Mouse (Mus musculus): ENCODE data around the gene Catsperd.
A peak's percentile ranks its signal among the peaks of the same experiment; 100 is the strongest.

Catsperd gene

DNA sequence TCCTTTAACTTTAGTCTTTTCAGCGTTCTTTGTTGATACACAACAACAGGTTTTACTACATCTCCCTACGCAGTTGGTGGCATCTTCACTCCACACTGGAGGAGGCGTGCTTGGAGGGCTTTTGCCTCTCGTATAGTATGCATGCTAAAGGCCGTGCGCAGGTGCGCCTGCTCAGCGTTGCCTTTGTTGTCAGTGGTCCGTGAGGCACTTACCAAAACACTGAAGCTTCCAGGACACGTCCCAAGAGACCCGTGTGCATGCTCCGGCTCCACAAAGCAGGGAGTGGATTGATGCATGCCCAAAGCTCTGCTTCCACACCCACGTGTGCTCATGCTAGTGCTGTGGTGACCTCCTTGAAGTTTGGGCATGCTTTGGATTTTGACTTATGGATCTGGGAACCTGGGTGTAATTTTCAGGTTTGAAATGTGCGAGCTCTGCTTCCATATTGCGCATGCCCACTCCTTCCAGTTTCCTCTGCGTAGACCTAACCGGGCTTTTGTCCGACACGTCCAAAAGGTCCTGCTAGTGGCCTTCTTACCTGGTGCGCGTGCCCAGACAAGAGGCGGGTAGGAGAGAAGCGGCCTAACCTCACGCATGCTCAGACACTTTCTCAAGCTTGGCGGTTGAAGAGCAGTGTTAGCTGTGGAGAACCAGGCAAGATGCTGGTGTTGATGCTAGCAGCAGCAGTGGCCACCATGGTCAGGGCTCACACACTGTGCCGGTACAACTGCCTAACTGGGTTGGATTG lies at the start of gene Catsperd:
Gene Catsperd (plus strand): TSS at position 614 of the 748 bp plus-strand sequence.
- no peak for DNase-seq (ENCODE audit: extremely low read depth, low read depth)

DNA sequence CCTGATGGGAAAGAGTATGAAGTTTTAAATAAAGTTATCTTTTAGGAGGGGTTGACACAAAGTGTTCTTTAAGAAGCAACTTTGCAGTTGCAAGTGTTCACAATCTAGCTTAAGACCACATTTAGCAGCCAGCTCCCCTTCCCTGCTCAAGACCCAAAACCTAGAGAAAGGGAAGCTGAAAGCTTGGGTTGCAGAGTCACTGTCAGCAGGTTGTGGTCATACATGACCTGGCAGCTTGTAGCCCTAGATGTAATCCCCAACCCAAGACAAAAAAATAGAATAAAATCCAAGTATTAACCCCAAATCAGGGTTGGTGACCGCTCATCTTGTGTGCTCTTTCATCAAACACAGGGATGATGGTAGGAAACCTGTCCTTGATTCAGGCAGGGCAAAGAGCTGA lies 44.9 kb upstream of the Catsperd start:
- DNase-seq (ENCODE audit: extremely low read depth, low read depth) = peak; percentile 28

DNA sequence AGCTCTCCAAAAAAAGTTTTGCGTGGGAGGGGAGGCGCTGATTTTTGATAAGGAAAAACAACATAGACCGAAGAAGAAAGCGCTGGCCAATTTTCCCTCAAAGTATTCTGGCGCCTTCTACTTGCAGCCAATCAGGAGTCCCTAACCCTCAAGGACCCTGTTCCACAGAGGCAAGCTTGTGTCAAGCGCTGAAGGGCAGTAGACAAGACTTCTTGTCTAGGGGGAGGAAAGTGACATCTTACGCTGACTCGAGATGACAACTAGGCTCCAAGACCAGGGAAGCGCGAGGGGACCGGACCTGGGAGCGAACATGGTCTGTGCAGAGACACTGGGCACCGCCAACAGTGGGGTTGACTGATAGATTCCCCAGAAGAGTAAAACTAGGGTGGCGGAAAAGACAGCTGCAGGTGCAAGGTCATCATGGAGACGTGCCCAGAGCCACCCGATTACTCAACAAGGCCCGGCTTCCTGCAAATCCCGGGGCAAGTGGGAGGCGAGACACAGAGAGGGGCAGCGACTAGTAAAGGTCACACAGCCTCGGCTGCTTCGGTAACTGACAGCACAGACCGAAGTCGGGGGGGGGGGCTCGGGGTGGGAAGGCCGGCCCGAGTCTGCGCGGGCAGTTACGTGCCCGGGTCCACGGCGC lies 44.2 kb upstream of the Catsperd start:
- peak; percentile 33 for DNase-seq (ENCODE audit: extremely low read depth, low read depth)

DNA sequence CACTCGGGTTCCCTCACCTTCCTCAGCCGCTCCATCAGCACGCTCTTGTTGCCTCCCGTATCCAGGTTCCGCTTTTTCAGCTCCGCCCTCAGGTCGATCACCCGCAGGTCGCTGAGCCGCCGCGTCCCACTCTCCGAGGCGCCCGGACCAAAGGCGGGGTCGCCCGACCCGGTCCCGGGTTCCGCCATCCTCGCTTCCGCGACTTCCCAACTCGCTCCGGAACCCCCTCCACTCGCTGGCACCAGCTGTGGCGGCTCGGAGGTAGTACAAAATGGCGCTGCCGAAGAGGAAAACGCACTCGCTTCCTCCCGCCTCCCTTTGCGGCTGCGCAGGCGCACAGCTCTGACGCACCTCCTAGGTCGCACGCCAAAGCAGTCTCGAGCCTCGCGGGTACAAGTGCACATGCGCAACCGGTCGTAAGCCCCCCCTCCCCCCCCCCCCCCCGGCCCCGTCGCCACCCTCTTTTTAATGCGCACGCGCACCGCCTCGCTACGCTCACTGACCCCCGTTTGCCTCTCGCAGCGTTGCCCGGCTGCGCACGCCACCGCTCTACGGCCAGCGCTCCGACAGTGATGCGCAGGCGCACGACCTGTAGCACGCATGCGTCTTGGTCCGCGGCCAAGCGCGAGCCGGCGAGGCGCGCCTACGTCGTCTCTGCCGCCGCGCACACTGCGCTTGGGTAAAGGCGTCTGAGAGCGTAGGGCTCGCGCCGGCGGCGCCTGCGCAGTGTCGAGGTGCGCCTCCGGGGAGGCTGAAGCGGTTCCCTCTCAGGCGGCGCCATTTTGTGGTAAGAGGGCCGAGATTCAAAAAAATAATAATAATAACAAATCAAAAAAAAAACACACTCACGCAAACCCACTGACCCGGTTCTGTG lies 43.4 kb upstream of the Catsperd start, which contains the start of the genes Safb2 and Safb:
Gene Safb2 (minus strand): TSS at position 329 of the 874 bp plus-strand sequence.
Gene Safb (plus strand): TSS at position 569 of the 874 bp plus-strand sequence.
- DNase-seq (ENCODE audit: extremely low read depth, low read depth) = peak; percentile 92

DNA sequence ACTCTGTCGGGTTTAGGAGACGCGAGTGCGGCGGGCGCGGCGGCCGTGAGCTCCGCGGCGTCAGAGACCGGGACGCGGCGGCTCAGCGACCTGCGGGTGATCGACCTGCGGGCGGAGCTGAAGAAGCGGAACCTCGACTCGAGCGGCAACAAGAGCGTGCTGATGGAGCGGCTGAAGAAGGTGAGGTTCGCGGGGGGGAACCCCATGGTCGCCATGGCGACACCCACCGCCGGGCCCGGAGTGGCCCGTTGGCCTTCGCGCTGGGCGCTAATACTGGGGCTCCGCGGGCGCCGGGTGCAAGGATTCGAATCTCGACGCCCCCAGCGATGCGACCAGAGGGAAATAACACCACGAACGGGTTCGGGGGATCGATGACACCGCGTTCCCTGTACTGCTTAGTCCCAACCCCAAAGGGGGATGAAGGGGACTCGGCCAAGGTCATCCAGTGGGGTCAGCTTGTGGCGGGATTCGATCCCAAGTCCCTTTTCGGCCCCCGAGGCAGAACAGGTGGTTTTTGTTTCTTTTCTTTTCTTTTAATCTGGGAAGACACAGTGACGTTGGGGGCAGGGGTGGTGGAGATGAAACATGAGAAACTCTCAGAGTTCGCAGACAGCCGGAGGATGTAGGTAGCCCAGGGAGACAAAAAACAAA lies 42.6 kb upstream of the Catsperd start:
- peak; percentile 22 for DNase-seq (ENCODE audit: extremely low read depth, low read depth)

DNA sequence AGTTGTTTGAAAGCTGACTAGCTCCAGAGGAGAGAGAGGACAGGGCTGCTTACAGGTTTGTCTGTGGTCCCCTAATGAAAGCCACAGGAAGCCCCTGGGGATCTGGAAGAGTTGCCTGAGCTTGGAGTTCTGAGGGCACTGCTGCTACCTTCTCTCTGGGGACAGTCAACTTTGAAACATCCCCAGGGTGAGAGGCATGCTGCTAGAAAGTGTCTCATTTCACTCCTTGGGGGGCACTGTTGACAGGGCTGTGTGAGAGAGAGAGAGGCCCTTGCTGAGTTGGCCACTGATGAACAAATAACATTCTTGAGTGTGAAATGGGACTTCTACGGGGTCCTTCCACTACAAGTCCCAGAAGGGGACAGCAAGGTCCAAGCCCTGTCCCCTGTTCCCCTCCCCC lies 40.2 kb upstream of the Catsperd start:
- DNase-seq (ENCODE audit: extremely low read depth, low read depth) = no peak

DNA sequence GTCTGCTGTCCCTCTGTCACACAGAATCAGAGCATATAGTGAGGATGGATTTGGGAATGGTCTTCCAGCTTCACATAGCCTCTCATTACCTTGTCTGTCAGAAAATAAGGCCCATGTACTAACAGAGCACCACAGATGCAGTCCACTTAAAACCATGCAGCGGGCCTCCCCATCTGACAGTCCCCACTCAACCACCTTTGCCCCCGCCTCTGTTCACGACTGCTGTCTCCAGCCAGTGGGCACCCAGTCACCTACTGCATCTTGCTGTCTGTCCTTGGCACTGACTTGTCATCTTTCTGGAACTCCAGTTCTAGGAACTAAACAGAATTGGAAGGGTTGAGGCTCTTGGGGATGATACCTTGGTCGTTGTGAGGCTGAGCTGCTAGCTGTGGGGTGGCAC lies 39.0 kb upstream of the Catsperd start:
- no peak for DNase-seq (ENCODE audit: extremely low read depth, low read depth)

DNA sequence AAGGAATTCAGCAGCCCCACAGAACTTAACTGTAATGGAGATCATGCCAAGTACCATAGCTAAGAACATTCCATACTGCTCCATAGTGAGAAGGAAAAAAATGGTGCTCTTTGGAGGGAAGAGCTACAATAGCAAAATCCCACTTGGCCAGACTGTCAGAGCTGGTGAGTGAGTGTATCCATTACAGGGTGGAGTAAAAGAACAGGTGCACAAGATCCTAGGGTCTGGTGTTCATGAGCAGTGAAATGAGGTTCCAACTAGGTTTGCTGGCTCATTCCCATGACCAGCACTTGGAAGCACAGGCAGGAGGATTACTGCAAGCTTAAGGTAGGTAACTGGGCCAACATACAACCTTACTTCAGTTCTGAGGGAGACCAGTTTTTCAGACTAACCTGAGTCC lies 35.4 kb upstream of the Catsperd start:
- DNase-seq (ENCODE audit: extremely low read depth, low read depth) = no peak

DNA sequence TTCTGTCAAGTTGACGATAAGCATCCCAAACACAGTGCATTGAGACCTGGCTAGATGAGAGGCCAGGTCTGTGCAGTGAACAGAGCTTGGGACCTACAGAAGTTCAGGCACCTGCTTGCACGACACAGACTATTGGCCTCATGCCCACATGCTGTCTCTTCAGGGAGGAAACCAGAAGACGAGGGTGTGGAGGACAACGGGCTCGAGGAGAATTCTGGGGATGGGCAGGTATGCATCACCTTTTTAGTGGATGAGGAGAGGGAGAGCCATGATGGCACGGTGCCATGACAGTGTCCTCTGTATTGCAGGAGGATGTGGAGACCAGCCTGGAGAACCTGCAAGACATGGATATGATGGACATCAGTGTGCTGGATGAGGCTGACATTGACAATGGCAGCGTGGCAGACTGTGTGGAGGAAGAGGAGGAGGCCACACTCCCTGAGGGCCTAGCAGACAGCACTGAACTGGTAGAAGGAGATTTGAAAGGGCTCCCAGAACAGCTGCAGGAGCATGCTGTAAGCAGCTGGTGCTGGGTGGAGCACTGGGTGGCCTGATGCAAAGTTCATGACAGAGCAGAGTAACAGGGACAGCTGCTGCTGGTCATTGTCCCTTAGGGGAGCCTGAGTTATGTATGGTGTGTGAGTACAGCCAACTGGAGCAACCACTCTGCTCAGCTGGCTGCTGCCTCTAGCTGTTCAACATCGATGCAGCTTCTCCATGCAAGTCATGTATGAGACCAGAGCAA lies 34.2 kb upstream of the Catsperd start:
- no peak for DNase-seq (ENCODE audit: extremely low read depth, low read depth)

DNA sequence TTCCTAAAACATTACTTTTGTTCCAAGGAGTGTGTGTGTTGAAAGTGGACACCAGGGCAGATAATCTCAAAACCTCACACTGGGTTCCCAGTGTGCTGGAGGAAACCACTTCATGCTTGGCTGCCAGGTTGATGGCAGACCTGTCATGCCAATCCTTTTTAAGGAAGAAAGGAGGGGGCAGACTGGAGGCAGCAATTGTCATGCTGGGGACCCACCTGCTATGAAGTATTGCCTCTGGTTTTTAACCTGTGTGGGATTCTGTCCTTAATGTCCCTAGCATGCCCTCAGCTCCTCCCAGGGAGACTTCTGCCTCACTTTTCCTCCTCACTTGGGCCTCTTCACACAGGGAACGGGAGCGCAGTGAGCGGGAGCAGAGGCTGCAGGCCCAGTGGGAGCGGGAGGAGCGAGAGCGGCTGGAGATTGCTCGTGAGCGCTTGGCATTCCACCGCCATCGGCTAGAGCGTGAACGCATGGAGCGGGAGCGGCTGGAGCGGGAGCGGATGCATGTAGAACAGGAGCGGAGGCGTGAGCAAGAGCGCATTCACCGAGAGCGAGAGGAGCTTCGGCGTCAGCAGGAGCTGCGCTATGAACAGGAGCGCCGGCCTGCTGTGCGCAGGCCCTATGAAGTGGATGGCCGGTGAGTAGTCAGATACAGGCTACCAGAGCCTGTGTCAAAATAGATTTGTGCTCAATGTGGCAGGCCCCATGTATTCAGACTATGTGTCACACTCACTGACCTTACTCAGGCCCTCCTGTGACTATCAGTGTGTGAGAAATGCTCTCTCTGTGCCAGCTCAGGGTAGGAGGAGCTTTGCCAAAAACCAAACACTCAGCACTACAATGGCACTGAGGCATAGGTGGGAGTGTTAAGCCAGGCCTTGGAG lies 24.5 kb upstream of the Catsperd start:
- DNase-seq (ENCODE audit: extremely low read depth, low read depth) = no peak

DNA sequence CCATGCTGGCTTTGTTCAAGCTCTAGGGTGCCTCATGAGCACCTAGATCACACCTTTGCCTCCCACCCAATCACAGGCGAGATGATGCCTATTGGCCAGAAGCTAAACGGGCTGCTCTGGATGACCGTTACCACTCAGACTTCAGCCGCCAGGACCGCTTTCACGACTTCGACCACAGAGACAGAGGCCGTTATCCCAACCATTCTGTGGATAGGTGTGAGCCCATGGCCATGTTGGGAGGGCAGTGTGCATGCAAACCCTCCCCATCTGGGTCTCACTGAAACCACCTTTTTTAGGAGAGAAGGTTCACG lies 23.9 kb upstream of the Catsperd start:
- DNase-seq (ENCODE audit: extremely low read depth, low read depth) = no peak

DNA sequence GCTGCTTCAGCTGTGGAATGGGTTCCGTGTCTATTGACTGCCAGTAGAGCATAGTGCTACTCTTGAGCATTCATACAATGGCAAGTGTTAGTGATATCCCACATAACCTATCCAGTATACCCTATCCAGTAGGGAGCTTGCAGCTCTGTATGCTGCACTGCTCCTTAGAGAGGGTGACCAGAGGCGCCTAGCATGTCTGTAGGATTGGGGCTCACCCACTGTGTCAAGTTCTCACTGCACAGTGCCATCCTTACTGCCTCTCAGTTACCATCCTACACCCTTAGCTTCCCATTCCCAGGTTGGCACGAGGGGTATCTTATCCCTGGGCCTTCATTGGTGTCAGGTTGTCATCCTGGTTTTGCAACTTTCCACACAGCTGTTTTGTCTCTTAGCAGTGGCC lies 23.5 kb upstream of the Catsperd start:
- no peak for DNase-seq (ENCODE audit: extremely low read depth, low read depth)

DNA sequence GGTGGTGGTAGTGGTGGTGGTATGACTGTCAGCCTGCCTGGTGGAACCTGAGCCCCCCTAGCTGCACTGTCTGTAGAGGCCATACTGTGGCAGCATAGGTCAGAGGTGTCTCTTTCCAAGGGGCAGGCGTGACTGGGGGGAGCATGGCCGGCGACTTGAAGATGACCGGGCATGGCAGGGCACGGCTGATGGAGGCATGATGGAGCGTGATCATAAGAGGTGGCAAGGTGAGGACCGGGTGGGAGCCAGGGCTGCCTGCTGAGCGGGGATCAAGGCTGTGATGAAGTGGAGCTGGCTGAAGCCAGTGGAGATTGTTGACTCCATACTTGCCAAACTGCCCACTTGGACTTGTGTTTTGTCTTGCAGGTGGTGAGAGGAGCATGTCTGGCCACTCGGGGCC lies 22.5 kb upstream of the Catsperd start:
- DNase-seq (ENCODE audit: extremely low read depth, low read depth) = no peak

DNA sequence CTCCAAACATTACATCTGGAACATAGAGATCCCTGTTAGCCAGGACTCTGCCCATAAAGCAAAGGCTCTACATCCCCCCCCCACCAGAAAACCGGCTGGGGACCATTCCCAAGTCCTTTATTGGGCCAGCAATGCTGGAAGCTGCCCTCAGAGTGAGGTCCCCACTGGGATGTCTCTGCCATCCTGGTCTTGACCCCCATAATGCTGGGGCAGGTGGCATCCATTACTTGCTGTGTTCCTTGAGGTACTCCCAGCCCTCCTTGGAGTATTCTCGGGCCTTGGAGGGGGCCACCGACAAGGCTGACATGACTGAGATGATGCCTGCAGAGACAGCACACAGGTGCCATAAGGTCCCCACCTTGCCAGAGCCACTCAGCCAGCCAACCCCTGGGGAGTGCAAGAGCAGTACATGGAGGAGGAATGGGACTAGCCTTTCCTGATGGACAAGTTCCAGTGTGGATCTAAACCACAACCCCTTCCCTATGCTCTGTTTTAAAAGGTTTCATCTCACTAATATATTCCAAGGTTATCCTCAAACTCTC lies 20.4 kb upstream of the Catsperd start:
- DNase-seq (ENCODE audit: extremely low read depth, low read depth) = no peak

DNA sequence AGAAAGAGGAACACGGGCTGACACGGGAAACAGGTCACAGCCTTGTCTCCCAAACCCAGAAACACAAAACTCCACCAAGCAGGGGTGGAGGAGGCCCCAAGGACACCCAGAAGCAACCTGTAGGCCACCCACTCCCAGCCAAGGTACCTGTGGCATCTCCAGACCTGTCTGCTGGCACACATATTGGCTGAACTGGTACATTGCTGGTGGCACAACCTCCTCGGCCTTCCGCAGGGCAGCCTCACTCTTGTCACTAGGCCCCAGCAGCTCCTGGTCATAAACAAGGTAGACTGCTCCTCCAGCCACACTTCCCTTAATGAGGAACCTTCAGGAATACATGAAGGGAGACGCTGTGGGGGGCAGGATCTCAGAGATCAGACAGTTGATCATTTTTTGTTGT lies 19.2 kb upstream of the Catsperd start:
- DNase-seq (ENCODE audit: extremely low read depth, low read depth) = no peak

DNA sequence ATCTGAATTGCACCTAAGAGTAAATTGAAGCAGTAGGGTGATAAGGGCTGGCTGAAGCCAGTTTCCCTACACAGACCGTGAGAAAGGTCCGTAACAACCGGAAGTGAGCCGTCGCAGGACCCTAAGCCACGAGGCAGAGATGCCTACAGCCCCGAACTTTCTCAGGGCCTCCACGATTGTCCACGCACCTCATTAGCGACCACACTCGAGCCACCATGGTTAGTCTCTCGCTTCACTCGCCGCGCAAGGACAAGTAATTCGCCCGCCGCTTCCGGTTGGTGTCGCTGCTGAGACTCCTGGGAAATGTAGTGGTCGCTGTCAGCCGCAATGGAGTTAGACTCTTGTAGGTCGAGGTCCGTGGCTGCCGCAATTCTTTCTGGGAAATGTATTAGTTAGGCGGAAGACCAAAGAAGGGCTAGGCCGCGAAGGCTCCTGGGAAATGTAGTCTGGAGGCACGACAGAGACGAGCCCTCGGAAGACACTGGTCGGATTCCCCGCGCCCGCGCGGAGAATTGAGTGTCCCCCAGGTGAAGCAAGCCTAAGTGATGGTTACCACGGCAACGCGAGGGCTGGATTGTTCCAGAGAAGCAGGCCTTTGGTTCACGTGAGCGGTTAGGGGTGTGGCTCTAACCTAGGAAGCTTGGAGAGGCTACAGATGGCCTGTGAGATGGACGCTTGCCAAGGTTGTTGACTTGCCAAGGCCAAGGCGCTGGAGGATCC lies 18.3 kb upstream of the Catsperd start, which contains the start of gene 2410015M20Rik:
Gene 2410015M20Rik (minus strand): TSS at position 320 of the 720 bp plus-strand sequence.
- DNase-seq (ENCODE audit: extremely low read depth, low read depth) = peak; percentile 97

DNA sequence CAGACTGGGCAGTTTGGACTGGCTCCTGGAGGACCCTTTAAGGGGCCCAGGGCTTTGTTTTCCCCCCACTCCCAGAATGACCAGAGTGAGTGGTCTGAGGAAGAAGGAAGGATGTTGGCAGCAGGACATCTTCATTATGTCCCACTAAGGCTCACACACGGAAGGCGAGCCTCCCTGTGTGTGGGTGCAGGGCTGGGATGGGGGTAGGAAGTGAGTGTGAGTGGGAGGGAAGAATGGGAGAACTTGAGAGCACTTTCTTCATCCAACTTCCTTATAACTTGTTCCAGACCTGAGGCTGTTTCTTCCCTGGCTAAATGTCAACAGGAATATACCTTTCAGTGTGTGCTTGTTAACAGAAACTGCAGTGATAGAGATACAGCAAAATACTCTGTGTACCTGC lies 16.6 kb upstream of the Catsperd start:
- no peak for DNase-seq (ENCODE audit: extremely low read depth, low read depth)

DNA sequence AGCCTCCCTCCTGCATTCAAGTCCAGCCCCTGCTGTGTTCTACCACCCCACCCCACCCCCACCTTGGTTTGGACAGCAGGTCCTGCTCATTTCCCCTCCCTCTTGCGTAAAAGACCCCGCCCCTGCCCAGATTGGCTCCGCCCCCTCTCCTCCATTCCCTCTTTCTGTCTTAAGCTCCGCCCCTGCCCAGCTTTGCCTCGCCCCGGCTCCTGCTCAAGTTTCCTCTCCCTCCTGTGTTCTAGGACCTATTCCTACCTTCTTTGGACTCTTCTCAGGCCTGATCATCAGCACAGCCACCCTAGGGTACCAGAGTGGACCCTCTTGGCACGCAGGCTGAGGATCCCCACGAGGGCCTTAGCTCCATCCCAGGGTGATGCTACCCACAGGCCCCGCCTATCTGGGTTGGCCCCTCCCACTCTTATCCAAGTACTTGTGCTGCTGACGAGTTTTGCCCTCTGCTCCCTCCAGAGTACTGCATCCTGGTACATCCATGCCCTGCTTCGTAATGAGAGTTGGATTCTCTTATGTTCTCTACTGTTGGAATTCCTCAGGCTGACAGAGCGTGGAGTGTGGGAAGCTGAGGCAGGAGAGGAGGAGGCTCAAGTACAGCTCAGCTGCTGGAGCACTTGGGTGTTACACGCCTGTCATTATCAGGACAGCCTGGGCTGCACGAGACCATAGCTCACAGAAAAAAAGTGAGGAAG lies 15.9 kb upstream of the Catsperd start:
- DNase-seq (ENCODE audit: extremely low read depth, low read depth) = peak; percentile 84

Measured in MEL-GATA-1-ER (cell line).